Mouse (Mus musculus): ENCODE measurements around the gene Siglecf.
A peak's percentile ranks its signal among the peaks of the same experiment; 100 is the strongest.

Siglecf gene

DNA sequence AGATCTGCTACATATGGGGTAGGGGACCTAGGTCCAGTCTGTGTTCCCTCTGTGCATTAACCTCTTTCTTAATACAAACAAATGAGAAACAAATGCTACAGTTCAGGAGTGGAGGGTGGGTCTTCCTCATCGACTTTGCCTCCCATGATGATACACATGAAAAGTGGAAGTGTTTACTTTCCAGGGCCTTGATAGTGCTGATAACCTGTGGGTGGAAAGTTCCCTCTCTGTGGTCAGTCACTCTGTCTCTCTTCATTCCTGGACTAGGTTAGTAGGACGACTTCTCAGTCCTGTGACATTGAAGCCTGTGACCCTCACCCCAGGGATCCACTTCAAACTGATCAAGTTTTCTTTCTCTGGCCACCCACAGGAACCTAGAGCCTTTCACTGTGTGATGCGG is at the start of gene Siglecf:
Siglecf (plus strand) TSS at position 188 of the 400 bp plus-strand sequence.
- peak; percentile 59 for DNase-seq (ENCODE audit: extremely low read depth, low read depth)

DNA sequence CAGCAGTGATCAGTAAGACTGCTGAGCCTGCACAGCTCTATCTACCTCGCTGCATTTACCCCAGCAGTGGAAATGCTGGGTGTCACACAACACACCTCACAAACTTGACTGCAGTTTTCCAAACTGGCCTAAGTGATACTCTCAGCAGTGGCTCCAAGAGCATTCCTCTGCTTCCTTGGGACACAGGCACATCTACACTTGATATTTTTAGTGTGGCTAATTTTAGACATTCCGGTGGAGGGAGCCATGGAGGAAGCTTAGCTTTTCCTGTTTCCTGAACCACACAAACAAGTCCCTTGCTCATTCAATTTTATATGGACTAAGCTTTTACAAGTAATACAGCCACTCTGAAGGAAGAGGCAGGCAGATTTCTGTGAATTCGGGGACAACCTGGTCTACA is 45.9 kb upstream of the Siglecf start:
- DNase-seq (ENCODE audit: extremely low read depth, low read depth) = no peak

DNA sequence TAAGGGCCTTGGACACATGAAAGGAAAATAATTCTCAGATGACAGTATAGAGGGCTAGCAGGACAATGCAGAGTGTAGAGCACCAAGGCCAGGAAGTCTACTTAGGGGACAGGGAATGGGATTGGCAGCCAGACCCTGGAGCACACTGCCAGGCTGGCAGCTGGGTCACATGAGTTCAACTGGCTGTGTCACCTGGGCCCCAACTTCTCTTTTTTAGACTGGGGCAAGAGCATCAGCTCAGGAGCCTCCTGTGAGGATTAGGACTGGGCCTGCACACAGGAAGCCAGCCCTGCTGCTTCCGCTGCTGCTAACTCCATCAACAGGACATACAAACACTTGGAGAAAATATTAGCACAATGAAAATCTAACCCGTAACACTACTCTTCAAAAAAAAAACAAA is 42.1 kb upstream of the Siglecf start:
- no peak for DNase-seq (ENCODE audit: extremely low read depth, low read depth)

DNA sequence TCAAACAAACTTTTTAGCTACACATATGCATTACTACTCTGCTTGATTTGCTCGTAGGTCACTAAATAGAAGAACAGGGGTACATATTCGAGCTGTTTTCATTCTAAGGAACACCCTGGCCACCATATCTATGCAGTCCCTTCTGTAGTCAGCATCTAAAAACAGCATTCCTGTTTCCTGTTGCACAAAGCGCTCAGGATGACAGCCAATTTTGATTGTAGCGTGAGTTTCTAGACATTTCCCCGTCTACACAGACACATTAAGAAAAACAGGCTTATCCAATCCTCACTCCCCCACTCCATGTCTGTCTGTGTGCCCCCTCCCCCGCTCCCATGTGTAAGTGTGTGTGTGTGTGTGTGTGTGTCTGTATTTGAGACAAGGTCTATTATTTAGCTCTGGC is 39.5 kb upstream of the Siglecf start:
- DNase-seq (ENCODE audit: extremely low read depth, low read depth) = no peak

DNA sequence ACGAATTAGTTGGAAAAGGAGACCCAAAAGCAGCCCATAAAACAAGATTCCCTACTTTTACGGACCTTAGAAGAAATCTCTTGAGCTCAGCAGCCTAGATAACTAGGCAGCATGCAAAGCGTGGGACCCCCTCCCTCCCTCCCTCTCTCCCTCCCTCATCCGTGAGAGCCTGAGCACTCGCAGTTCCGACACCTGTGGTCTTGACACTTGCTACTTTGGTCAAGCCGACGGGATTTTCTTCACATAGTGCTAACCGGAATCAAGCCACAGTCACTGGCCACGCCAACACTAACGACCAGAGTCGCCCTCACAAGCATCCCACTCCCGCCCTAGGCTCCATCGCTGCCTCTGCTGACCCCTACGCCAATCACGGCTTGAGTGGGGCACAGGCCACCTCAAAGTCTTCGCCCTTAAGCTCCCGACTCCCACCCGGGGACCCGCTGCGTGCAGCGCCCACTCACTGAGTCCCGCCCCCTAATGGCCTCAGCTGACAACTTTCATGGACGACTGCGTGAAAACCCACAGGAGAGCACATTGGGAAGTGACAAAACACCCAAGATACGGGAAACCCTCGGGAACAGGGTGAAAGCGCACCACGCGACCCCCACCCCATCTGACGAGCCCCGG is 38.6 kb upstream of the Siglecf start:
- no peak for DNase-seq (ENCODE audit: extremely low read depth, low read depth)

- DNase-seq (ENCODE audit: extremely low read depth, low read depth) = peak; percentile 94
Observed at GRCm38 (mm10) chr7:43313013-43313428, 38.1 kb upstream of the Siglecf start, which contains the start of gene Zfp715. TSS of gene Zfp715 (minus strand) at chr7:43313294.

GRCm38 (mm10) chr7:43326223-43326780 is 24.8 kb upstream of the Siglecf start:
- DNase-seq (ENCODE audit: extremely low read depth, low read depth) = no peak

GRCm38 (mm10) chr7:43328101-43328500 is 23.0 kb upstream of the Siglecf start:
- DNase-seq (ENCODE audit: extremely low read depth, low read depth) = no peak

DNA sequence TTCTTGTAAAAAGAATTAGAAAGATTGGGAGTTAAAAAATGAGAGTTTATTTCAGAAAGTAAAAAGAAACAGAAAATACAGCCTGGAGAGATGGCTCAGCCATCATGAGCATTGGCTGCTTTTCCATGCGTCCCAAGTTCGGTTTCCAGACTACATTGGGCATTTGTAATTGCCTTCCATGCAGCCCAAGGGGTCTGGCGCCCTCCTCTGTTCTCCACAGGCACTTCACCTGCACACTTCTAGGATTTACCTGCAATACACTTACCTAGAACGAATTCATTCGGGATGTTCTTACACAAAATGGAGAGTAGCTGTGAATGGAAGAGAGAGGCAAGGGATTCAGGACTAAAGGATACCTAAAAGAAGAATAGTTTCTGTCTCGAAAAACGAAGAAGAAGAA is 17.9 kb upstream of the Siglecf start:
- no peak for DNase-seq (ENCODE audit: extremely low read depth, low read depth)

GRCm38 (mm10) chr7:43333899-43334298 is 17.2 kb upstream of the Siglecf start:
- no peak for DNase-seq (ENCODE audit: extremely low read depth, low read depth)

DNA sequence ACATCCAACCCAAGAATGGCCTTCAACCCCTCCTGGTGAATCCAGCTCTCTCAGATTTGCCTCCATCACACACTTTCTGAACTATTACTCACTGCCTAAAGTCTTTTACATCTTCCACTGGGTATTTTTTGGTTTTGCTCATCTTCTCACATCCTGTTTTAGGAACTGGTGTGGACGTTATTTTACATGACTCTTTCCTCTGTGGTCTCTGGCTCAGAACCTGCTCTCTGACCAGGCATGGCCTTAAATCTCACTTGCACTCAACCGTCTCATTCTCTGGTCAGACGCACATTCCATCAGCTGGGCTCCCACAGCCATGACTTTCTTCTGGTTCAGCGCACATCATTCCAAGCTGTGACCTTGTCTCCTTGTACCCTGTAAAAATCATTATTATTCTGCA is 10.4 kb upstream of the Siglecf start:
- DNase-seq (ENCODE audit: extremely low read depth, low read depth) = no peak

- DNase-seq (ENCODE audit: extremely low read depth, low read depth) = peak; percentile 83
Observed at GRCm38 (mm10) chr7:43343191-43343590, 8.0 kb upstream of the Siglecf start.

- no peak for DNase-seq (ENCODE audit: extremely low read depth, low read depth)
Observed at GRCm38 (mm10) chr7:43344020-43344419, 7.1 kb upstream of the Siglecf start.

DNA sequence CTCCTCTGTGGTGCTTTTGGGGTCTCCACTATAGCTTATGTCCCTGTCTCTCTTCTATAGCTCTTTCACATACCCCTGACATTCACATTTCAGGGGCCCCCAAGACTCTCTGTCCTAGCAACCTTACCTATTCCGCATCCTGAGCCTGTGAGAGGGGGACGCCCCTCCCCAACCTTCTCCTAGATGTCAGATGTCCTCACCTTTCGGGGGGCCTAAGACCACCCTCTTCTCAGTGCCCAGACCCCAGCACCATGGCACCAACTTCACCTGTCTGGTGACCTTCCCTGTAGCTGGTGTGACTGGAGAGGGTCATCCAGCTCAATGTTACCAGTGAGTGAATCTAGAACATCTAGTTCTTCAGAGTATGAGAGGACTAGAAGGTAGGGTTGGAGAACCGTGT is 6.7 kb upstream of the Siglecf start:
- DNase-seq (ENCODE audit: extremely low read depth, low read depth) = no peak

DNA sequence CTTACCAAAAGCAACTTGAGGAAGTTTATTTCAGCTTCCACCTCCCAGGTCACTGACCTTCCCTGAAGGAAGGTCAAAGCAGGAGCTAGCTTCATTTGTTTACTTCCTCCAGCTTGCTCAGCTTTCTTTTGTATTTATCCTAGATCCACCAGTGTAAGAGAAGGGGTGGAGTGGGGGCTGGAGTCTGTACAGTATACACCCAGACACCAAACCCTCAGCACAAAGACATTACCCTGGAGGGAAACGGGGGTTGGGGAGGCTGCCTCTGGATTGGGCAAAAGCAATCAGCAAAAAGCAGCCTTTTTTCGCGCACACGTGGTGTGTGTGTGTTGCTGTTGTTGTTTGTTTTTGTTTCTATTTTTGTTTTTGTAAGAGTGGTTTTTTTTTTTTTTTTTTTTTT is 5.0 kb upstream of the Siglecf start:
- no peak for DNase-seq (ENCODE audit: extremely low read depth, low read depth)

- DNase-seq (ENCODE audit: extremely low read depth, low read depth) = no peak
Observed at GRCm38 (mm10) chr7:43346571-43346970, 4.6 kb upstream of the Siglecf start.

DNA sequence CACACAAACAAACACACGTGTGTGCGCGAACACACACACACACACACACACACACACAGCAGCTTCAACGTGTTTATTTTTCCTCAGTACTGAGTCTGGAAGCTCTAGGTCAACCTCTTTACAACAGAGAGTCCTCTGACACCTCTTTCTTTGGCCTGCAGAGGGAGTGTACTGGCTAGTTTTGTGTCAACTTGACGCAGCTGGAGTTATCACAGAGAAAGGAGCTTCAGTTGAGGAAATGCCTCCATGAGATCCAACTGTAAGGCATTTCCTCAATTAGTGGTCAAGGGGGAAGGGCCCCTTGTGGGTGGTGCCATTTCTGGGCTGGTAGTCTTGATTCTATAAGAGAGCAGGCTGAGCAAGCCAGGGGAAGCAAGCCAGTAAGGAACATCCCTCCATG is 1.5 kb upstream of the Siglecf start:
- peak; percentile 59 for DNase-seq (ENCODE audit: extremely low read depth, low read depth)

GRCm38 (mm10) chr7:43353118-43353517 is 2.0 kb downstream of the Siglecf start:
- peak; percentile 96 for DNase-seq (ENCODE audit: extremely low read depth, low read depth)

GRCm38 (mm10) chr7:43353758-43354157 is 2.6 kb downstream of the Siglecf start:
- no peak for DNase-seq (ENCODE audit: extremely low read depth, low read depth)

- no peak for DNase-seq (ENCODE audit: extremely low read depth, low read depth)
Observed at GRCm38 (mm10) chr7:43354893-43355835, 4.0 kb downstream of the Siglecf start.

- no peak for DNase-seq (ENCODE audit: extremely low read depth, low read depth)
Observed at GRCm38 (mm10) chr7:43358556-43358955, 7.4 kb downstream of the Siglecf start.

DNA sequence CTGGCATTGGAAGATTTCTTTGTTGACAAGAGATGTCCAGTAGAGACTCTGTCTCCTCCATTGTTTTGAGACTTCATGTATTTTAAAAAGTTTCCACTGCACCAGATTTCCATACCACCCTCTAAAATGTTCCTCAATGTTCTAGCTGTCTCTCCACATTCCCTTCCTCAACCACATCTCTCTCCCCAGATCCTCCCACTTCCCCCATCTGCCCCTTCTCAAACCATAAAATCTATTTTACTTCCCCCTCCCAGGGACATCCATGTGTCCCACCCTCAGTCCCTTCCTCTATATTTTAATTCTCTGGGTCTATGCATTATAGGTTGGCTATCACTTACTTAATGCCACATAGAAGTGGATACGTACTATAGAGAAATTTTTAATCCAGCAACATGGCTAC is 10.3 kb downstream of the Siglecf start:
- no peak for DNase-seq (ENCODE audit: extremely low read depth, low read depth)

Measured in MEL-GATA-1-ER (cell line).